Mouse (Mus musculus): ENCODE data around the gene Dbh. TPM values are rescaled to one million over a fixed set of nuclear protein-coding genes. Genes with fewer than 3 reads are reported as not detected.

The Dbh gene
- not detected in 2 replicates for polyA plus RNA-seq (2014; fragmentation: Nextera tagmentation; extraction: Ambion mirVana)

DNA sequence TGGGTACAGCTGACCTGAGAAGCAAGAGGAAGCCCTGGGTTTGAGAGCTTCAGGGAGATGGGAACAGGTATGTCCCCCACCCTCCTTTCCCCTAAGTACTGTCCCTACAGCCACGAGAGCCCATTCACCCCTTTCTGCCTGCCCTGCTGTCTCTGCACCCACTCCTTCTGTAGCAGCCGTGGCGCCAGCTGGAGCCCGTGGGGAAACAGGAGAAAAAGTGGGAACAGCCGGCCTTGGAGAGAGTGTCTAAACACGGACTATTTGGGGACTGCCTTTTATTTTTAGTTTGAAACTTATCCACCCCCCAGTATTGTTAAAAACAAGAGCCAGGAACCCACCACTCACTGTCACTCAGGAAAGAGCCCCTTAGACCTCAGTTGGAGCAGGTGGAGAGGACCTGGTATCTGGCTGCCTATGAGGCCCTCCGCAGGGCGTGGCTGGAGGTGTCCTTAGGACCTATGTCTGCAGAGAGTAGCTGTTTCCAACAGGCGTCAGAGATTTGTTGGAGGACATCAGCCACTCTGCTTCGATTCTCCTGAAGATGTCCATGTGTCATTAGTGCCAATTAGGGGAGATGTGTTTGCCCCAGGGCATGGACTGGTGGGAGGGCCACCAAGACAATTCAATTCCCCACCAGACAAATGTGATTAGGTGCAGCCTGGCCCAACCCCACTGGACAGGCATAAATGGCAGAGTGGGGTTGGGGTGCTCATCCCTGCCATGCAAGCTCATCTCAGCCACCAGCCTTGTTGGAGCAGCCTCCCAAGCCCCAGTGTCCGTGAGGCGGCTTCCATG, at the start of gene Dbh:
Dbh (plus strand) TSS at position 438 of the 795 bp plus-strand sequence.
- H3K36me3 ChIP-seq (ENCODE audit: control insufficient read depth, insufficient read depth, low read length) = no peaks in the 10 kb centered on the region
- no peak within 1 kb of the TSS for H3K4me2 ChIP-seq (ENCODE audit: low read depth, low read length, severe bottlenecking)
- DNase-seq (ENCODE audit: low spot score) (no peak), ATAC-seq (replicated peaks; ENCODE audit: low FRiP score) (no peak)
- no peaks in the 10 kb centered on the region for H3K9me3 ChIP-seq (ENCODE audit: control insufficient read depth, low read length)
- no peak within 1 kb of the TSS for H3K27ac ChIP-seq (ENCODE audit: low read depth, low read length)
- no peaks in the 10 kb centered on the region for H3K4me1 ChIP-seq (replicated peaks; ENCODE audit: control insufficient read depth, insufficient read depth, low read length)
- 84% methylated on average over 12 of the region's 12 CpGs for WGBS
- no peak within 1 kb of the TSS for H3K4me3 ChIP-seq (ENCODE audit: low read depth, low read length)
- H3K27me3 ChIP-seq (ENCODE audit: control insufficient read depth, insufficient read depth, low read length) = no peaks in the 10 kb centered on the region
- H3K9ac ChIP-seq (ENCODE audit: low read length) = no peak within 1 kb of the TSS

DNA sequence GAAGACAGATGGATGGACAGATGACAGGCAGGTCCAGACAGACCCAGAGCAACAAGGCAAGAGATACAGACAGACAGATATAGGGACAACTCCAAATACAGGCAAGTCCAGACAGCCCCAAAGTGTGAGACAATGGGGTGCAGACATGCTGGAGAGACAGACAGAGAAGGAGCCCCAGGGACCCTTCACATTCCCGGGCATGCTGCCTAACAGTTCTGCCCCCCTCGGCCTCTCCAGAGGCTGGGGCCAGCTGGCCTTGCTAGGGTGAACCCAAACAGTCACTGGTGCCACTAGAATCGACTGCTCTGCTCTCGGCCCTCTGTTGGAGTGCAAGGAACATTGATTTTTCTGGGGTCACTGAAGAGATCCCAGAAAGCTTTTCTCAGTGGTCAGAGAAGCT, 46.6 kb upstream of the Dbh start:
- DNase-seq (ENCODE audit: low spot score) (no peak), ATAC-seq (replicated peaks; ENCODE audit: low FRiP score) (no peak)
- no peaks in the 10 kb centered on the region for H3K9me3 ChIP-seq (ENCODE audit: control insufficient read depth, low read length)
- H3K36me3 ChIP-seq (ENCODE audit: control insufficient read depth, insufficient read depth, low read length) = no peaks in the 10 kb centered on the region
- no peak overlapping the region for H3K27ac ChIP-seq (ENCODE audit: low read depth, low read length)
- no peaks in the 10 kb centered on the region for H3K27me3 ChIP-seq (ENCODE audit: control insufficient read depth, insufficient read depth, low read length)
- no peak overlapping the region for H3K9ac ChIP-seq (ENCODE audit: low read length)
- H3K4me1 ChIP-seq (replicated peaks; ENCODE audit: control insufficient read depth, insufficient read depth, low read length) = peaks cover 4% of the 10 kb centered on the region; the same call in 1 of the 2 replicates
- 66% methylated on average over 4 of the region's 4 CpGs for WGBS
- no peak overlapping the region for H3K4me3 ChIP-seq (ENCODE audit: low read depth, low read length)
- H3K4me2 ChIP-seq (ENCODE audit: low read depth, low read length, severe bottlenecking) = no peak overlapping the region

DNA sequence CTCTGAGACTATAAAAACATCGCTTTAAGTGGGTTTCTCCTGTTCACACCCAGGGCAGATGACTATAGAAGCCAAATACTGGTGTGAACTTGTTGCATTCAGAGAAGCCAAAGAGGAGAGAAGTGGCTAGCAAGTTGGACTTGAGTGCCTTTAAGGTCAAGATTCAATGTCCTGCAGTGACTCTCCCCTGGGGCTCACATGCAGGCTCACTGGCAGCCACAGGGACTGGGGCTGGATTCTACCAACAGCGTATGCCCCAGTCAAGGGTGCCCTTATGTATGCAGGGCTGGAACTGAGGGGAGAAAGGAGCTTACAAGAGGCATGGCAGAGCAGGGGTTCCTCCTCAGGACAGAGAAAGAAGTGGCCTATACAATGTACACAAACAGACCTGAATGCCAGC, 45.3 kb upstream of the Dbh start:
- H3K27ac ChIP-seq (ENCODE audit: low read depth, low read length) = no peak overlapping the region
- no peak overlapping the region for H3K9ac ChIP-seq (ENCODE audit: low read length)
- 82% methylated on average over 2 of the region's 2 CpGs for WGBS
- no peak overlapping the region for H3K4me3 ChIP-seq (ENCODE audit: low read depth, low read length)
- DNase-seq (ENCODE audit: low spot score) (no peak), ATAC-seq (replicated peaks; ENCODE audit: low FRiP score) (no peak)
- H3K4me2 ChIP-seq (ENCODE audit: low read depth, low read length, severe bottlenecking) = no peak overlapping the region
- H3K36me3 ChIP-seq (ENCODE audit: control insufficient read depth, insufficient read depth, low read length) = no peaks in the 10 kb centered on the region
- no peaks in the 10 kb centered on the region for H3K9me3 ChIP-seq (ENCODE audit: control insufficient read depth, low read length)
- H3K27me3 ChIP-seq (ENCODE audit: control insufficient read depth, insufficient read depth, low read length) = no peaks in the 10 kb centered on the region
- peaks cover 4% of the 10 kb centered on the region; the same call in 1 of the 2 replicates for H3K4me1 ChIP-seq (replicated peaks; ENCODE audit: control insufficient read depth, insufficient read depth, low read length)

DNA sequence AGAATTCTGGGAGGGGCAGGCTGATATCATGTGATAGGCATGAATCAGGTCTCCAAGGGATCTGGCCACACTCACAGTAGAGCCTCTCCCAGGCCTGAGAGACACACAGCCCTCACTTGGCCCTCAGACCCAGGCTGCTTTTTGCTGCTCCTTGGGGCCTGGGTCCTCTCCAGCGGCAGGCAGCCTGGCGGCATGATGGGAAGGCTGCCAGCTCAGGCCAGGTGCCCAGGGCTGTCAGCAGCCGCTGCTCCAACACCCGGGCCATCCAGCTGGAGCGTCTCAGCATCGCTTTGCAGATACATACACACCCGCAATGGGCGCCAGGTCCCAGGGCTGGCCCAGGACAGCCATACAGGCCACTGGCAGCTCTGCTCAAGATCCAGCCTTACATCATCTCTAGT, 44.8 kb upstream of the Dbh start:
- H3K4me3 ChIP-seq (ENCODE audit: low read depth, low read length) = no peak overlapping the region
- peaks cover 4% of the 10 kb centered on the region; the same call in 1 of the 2 replicates for H3K4me1 ChIP-seq (replicated peaks; ENCODE audit: control insufficient read depth, insufficient read depth, low read length)
- H3K4me2 ChIP-seq (ENCODE audit: low read depth, low read length, severe bottlenecking) = no peak overlapping the region
- DNase-seq (ENCODE audit: low spot score) = no peak
- no peak overlapping the region for H3K27ac ChIP-seq (ENCODE audit: low read depth, low read length)
- H3K9ac ChIP-seq (ENCODE audit: low read length) = no peak overlapping the region
- no peaks in the 10 kb centered on the region for H3K36me3 ChIP-seq (ENCODE audit: control insufficient read depth, insufficient read depth, low read length)
- ATAC-seq (replicated peaks; ENCODE audit: low FRiP score) = no peak
- WGBS = 82% methylated on average over 8 of the region's 8 CpGs
- no peaks in the 10 kb centered on the region for H3K9me3 ChIP-seq (ENCODE audit: control insufficient read depth, low read length)
- no peaks in the 10 kb centered on the region for H3K27me3 ChIP-seq (ENCODE audit: control insufficient read depth, insufficient read depth, low read length)

DNA sequence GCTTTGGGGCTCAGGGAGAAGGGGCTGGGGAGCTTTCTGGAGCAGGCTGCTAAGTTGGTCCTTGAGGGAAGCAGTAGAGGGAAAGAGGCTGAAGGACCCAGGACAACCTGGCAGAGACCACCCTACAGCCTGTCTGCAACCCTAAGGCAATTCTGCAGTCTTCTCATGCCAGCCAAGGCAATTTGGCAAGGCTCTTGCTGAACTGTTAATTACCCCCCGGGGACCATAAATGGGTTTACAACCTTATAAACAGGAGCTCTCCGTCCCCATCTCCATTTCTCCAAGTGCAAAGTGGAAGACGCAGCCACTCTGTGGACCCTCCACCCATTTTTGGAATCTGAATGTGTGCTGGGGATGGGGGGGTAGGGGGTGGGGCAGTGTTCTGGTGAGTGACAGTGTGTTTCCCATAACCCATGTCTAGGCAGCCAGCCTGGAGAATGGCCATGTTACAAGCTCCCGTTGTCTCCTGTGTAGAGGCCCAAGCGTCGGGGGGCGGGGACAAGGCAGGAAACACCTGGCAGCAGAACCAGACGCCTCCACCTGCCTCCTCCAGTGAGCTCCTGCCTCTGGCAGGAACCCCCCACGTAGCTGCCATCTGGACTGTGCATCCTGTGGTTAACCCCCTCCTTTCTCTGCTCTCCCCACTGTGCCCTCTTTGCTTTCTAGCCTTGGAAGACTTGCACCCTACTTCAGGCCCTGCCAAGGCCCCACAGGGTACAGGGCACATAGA, 43.2 kb upstream of the Dbh start:
- Histone ChIP-seq H3K4me1 (replicated peaks; ENCODE audit: control insufficient read depth, insufficient read depth, low read length) (peaks cover 4% of the 10 kb centered on the region; the same call in 1 of the 2 replicates), H3K36me3 (ENCODE audit: control insufficient read depth, insufficient read depth, low read length) (no peaks in the 10 kb centered on the region), H3K4me3 (ENCODE audit: low read depth, low read length) (no peak overlapping the region), H3K9ac (ENCODE audit: low read length) (no peak overlapping the region), H3K4me2 (ENCODE audit: low read depth, low read length, severe bottlenecking) (no peak overlapping the region), H3K9me3 (ENCODE audit: control insufficient read depth, low read length) (no peaks in the 10 kb centered on the region), H3K27me3 (ENCODE audit: control insufficient read depth, insufficient read depth, low read length) (no peaks in the 10 kb centered on the region), H3K27ac (ENCODE audit: low read depth, low read length) (no peak overlapping the region)
- 40% methylated on average over 9 of the region's 9 CpGs for WGBS
- DNase-seq (ENCODE audit: low spot score) = peak; percentile 58
- ATAC-seq (replicated peaks; ENCODE audit: low FRiP score) = no peak

DNA sequence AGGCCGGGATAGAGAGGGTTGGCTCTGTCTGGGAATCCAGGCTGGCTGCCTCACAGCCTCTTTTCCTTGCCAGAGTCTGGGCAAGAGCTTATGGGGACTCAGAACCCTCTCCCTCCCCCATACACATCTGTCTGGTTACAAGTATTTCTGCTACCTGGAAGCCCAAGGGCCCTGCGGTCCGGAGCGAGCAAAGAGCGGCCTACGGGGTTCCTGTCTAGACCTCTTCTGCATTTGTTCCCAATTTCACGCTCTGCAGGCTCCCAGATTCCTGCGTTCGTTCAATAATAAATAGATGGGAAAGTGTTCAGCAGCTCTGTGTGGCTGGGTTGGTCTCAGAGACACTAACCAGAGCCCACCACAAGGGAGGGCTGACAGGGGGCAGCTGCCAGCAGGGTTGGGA, 42.5 kb upstream of the Dbh start:
- Histone ChIP-seq H3K4me3 (ENCODE audit: low read depth, low read length) (no peak overlapping the region), H3K9ac (ENCODE audit: low read length) (no peak overlapping the region), H3K4me1 (replicated peaks; ENCODE audit: control insufficient read depth, insufficient read depth, low read length) (peaks cover 4% of the 10 kb centered on the region; the same call in 1 of the 2 replicates), H3K36me3 (ENCODE audit: control insufficient read depth, insufficient read depth, low read length) (no peaks in the 10 kb centered on the region), H3K4me2 (ENCODE audit: low read depth, low read length, severe bottlenecking) (no peak overlapping the region), H3K27me3 (ENCODE audit: control insufficient read depth, insufficient read depth, low read length) (no peaks in the 10 kb centered on the region), H3K9me3 (ENCODE audit: control insufficient read depth, low read length) (no peaks in the 10 kb centered on the region), H3K27ac (ENCODE audit: low read depth, low read length) (no peak overlapping the region)
- no peak for ATAC-seq (replicated peaks; ENCODE audit: low FRiP score)
- 39% methylated on average over 9 of the region's 9 CpGs for WGBS
- DNase-seq (ENCODE audit: low spot score) = no peak

DNA sequence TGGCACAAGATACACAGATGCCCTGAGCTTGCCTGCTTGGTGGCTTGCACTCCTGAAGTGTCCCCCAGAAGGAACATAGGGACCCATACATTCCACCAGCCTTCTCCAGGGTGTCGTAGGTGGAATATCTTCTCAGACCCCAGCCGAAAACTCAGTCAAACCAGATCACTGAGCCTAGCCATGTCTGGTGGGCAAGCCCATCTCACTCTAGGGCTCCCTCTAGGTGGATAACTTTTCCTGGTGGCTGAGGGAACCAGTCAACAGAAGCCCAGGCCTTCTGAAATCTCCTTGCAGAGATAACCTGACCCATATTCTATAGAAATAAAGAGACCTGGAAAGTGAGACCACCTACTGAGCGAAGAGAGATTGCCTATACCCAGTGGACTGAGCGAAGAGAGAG, 41.9 kb upstream of the Dbh start:
- DNase-seq (ENCODE audit: low spot score) (no peak), ATAC-seq (replicated peaks; ENCODE audit: low FRiP score) (no peak)
- H3K27ac ChIP-seq (ENCODE audit: low read depth, low read length) = no peak overlapping the region
- peaks cover 4% of the 10 kb centered on the region; the same call in 1 of the 2 replicates for H3K4me1 ChIP-seq (replicated peaks; ENCODE audit: control insufficient read depth, insufficient read depth, low read length)
- 78% methylated on average over 4 of the region's 4 CpGs for WGBS
- H3K9me3 ChIP-seq (ENCODE audit: control insufficient read depth, low read length) = no peaks in the 10 kb centered on the region
- no peak overlapping the region for H3K4me3 ChIP-seq (ENCODE audit: low read depth, low read length)
- no peaks in the 10 kb centered on the region for H3K27me3 ChIP-seq (ENCODE audit: control insufficient read depth, insufficient read depth, low read length)
- no peak overlapping the region for H3K9ac ChIP-seq (ENCODE audit: low read length)
- H3K36me3 ChIP-seq (ENCODE audit: control insufficient read depth, insufficient read depth, low read length) = no peaks in the 10 kb centered on the region
- no peak overlapping the region for H3K4me2 ChIP-seq (ENCODE audit: low read depth, low read length, severe bottlenecking)

DNA sequence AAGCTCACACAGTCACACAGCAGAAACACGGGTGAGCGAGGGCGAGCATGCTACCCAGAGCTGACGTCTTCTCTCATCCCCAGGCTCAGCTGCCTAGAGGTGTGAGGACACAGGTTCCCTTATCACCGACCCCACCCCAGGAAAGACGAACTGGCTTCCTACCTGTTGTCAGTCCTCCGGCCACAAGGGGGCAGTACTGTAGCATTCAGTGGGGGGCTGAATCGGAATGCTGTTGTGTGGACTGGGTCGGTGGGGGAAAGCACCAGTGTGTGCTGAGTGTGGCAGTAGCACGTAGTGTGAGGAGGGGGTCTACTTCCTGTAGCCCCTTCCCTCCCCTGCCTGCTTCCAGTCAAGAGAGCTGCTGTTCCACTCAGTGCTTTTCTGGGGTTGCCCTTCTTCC, 39.1 kb upstream of the Dbh start:
- ATAC-seq (replicated peaks; ENCODE audit: low FRiP score) = no peak
- Histone ChIP-seq H3K4me3 (ENCODE audit: low read depth, low read length) (no peak overlapping the region), H3K9ac (ENCODE audit: low read length) (no peak overlapping the region), H3K27me3 (ENCODE audit: control insufficient read depth, insufficient read depth, low read length) (no peaks in the 10 kb centered on the region), H3K36me3 (ENCODE audit: control insufficient read depth, insufficient read depth, low read length) (no peaks in the 10 kb centered on the region), H3K9me3 (ENCODE audit: control insufficient read depth, low read length) (no peaks in the 10 kb centered on the region), H3K4me1 (replicated peaks; ENCODE audit: control insufficient read depth, insufficient read depth, low read length) (peaks cover 4% of the 10 kb centered on the region; the same call in 1 of the 2 replicates), H3K4me2 (ENCODE audit: low read depth, low read length, severe bottlenecking) (no peak overlapping the region), H3K27ac (ENCODE audit: low read depth, low read length) (no peak overlapping the region)
- peak; percentile 59 for DNase-seq (ENCODE audit: low spot score)
- whole genome bisulfite sequencing = 42% methylated on average over 10 of the region's 10 CpGs
